Mouse (Mus musculus) ovary, postnatal 36 days (tissue): ENCODE results near the gene Trim71.

ENCODE experiments used
- DNase-seq: peaks from one replicate; pipeline ENCODE4 v3.0.0; 2022; ENCODE audit warnings: low spot score, mixed read lengths

Trim71 gene

DNA sequence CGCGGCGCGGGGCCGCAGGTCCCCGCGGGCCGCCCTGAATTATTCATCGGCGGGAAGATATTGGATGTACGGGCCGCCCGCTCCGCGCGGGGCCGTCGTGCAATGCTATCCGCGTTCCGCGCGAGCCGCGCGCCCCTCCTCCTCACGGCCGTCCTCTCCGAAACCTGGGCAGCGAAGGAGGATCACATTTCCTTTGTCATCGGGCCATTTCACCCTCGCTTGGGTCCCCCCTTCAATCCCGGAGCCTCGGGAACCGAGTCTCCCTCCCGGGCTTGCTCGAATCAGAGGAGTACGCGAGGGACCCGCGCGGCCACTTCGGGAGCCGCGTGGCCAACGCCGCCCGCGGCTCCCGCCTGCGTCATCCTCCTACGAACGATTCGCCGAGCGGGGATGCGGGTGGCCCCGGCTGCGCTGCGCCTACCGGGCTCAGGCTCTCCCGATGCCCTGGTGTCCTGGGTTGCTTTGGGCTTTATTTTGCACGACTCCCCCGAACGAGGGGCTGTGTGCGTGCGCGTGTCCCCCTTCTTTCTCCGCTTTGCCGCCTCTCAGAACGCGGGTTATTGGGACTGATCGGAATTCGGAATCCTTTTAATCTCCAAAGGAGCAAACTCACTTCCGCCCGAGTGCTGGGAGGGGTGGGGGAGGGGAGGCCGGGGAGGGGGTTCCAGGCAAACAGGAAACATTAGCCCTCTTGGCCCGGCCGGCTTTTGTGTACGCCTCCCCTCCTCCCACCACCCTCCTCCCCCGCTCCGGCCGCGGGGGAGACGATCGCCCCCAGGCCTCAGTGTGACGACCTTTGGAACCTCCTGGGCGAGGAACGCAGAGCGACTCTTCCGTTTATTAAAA, at the start of gene Trim71:
Gene Trim71, minus strand, starts transcription at position 609 of the 846 bp plus-strand sequence.
- no peak for DNase-seq

DNA sequence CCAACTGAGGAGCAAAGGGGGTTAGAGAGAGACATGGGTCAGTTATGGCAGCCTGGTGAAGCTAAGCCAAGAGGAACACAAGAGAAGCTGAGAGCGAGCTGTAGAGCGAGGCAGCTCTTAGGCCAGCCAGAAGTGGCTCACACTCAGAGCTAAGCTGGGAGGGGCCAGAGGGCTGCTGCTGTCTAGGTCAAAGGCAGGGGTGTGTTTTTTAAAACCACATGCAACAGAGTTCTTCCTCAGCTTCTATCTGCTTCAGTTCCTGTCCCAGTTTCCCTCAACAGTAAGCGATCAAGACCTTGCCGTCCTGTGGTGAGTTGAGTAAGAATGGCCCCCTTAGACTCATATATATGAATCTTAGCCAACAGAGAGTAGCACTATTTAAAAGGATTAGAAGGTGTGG, 48.9 kb upstream of the Trim71 start:
- DNase-seq = no peak

DNA sequence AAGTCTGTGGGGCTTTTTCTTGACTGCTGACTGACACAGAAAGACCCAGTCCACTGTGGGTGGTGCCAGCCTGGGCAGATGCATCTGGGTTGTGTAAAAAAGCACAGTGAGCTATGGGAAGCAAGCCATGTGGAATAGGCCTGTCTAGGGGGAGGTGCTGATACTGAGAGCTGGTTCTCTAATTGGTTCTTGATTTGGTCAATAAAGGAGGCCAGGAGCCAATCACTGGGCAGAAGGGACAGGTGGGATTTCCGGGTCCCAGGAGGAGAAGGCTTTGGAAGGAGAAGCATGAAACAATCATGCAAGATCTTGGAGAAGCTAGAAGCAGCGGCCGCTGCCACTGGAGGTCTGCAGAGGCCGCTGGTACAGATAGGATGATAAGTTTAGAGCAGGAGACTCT, 48.4 kb upstream of the Trim71 start:
- no peak for DNase-seq

DNA sequence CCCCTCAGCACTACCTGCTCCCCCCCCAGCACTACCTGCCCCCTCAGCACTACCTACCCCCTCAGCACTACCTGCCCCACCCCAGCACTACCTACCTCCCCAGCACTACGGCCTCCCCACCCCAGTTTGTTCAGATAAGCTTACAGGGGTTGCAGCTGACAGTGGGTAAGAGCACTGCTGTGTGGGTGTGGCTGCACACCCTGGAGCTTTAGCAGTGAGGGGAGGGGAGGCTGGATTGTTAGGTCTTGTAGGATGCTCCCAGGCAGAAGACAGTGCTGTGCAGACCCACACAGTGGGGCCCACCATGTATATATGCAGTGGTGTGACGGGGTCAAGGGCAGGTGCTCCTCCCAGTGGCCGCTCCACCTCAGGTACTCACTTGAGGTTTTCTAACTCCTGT, 46.1 kb upstream of the Trim71 start:
- no peak for DNase-seq

DNA sequence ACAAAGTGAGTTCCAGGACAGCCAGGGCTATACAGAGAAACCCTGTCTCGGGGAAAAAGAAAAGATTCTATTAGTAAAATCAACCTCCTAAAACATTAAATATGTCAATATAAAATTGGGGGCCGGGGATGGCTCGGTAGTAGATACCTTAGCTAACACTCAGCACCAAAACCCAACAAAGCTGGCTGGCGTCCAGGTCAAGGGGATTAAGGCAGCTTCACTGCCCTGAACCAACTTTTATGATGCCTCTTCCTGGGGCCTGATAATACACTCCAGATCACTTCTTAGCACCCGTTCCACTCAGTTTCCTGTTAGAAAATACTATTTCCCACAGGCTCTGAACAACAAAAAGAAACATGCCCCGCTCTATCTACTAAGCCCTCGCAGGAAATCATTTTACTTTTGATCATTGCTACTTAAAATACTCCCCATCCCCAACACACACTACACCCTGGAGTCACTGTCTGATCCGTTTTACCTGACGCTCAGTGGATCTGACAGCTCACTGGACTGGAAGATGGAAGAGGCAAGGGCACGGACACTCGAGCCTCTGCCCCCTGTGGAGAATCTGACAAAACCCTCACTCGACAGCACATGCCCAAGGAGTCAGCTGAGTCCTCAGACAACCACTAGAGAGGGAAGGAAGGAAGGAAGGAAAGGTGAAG, 39.8 kb upstream of the Trim71 start:
- no peak for DNase-seq

DNA sequence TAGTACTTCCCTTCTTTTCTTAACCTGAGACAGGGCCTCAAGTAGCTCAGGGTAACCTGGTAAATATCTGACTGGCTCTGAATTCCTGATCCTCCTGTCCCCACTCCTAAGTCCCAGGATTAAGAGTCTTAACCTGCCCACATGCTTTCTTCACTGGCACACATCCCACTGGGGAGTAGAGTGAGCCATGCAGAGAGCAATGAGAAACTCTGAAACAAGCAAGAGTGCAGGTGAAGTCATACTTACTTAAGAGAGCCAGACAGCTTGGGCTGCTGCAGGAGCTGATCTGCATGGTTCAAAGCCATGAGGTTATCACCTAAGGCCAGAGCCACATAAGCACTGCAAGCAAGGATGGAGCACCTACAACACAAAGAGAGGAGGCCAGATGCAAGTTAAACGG, 36.9 kb upstream of the Trim71 start:
- no peak for DNase-seq

DNA sequence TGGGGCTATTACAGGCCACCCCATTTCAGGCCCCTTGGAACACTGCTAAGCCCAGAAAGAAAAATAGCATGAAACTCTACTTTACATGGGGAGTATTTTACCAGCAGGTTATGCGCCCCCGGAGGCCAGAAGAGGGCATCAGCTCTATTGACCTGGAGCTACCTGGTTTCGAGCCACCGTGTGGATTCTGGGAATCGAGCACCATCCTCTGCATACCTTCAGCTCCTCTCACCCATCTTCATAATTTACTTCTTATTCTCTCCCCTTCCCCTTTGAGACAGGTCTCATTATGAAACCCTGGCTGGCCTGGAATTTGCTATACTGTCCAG, 20.8 kb upstream of the Trim71 start:
- DNase-seq = no peak

DNA sequence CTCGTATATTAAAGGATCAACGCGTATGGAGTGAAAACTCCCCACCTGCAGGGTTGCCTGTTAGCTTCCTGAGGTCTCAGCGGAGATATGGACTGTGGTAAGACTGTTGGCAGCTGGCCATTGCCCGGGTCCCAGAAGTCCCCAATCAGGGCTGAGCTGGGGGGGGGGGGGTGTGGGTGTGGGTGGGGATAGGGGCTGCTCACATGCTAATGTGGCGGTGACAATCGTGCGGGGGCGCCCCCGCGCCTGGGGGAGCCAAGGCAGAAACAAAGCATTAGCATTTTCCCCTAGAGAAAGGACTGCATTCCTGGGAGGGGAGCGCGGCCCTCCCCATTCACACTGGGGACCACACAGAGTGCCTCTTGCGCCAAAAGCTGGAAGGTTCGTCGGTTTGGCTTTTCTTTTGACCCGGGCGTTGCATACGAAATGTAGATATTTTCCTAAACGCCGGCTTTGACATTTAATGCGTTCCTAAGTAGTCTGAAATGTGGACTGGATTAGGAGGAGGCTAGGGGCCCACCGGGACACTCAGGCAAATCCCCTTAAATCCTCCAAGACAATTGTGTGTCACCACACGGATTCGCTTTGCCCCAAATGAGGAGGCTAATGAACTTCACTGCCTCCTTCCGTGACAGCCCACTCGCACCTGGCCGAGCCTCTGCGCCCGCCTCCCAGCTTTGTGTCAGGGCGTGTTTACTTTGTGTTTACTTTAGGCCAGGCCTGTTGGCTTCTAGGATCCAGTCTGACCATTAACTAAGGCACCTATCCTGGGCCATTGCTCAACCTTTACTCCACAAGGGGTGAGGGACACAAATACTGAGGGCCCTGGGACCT, 20.2 kb upstream of the Trim71 start:
- no peak for DNase-seq

DNA sequence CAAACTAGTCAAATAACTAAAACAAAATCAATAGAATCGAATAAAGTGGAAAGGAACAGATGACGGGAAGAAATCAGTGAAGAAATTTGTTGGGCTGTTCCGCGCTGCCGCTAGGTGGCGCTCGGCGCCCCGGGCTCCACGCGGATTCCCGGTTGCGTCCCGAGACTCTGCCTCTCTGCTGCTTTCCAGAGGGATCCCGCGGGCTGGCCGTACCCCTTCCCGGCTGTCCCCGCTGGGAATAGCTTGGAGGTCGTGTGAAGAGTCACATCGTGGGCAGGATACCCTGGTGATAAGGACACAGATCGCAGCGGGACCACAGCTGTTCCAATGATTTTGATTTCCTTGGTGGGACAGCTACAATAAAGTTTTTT, 19.6 kb upstream of the Trim71 start:
- DNase-seq = peak; percentile 76

DNA sequence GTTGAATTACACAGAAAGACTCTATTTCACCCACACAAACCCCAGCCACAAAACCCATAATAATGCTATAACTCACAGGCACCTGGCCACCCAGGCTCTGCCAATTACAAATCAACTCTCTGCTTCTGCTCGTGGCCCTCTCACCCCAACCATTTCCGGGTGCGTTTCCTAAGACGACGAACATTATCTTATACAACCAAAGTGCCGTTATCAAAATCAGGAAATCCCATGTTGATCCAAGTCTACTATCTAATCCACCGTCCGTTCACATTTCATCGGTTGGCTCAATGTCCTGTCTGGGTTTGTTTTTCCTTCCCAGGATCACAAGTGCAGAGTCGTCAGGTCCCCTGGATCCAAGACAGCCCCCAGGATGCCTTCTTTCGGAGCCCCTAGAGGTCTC, 14.5 kb upstream of the Trim71 start:
- no peak for DNase-seq

DNA sequence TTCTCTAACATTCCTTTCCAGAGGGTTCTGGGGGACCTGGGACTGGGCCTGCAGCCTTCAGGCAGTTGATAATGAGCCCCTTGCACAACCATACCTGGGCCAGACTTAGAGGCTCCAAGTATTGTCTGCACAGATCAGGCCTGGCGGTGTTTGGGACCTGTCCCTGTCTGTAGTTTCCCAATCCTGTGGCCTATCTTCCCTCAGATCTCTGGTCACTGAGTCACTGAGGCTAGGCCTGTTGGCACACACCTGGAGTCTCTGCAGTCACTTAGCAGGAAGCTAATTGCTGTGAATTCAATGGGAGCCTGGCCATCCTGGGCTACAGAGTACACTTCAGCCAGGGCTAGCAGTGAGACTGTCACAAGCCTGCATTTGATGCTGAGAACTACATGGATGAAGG, 11.8 kb upstream of the Trim71 start:
- no peak for DNase-seq

DNA sequence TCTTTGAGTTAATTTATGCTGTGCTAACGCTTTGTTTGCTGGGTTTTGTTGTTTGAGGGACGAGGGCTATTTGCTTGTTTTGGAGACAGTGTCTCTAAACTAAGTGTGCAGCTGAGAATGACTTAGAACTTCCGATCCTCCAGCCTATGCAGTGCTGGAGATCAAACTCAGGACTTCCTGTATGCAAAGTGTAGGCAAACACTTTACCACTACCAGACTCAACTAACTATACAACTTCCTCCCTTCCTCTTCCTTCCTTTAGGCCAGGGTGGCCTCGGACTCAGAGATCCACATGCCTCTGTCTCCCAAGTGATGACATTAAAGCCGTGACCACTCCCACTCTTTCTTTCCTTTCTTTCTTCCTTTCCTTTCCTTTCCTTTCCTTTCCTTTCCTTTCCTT, 9.4 kb upstream of the Trim71 start:
- DNase-seq = no peak

DNA sequence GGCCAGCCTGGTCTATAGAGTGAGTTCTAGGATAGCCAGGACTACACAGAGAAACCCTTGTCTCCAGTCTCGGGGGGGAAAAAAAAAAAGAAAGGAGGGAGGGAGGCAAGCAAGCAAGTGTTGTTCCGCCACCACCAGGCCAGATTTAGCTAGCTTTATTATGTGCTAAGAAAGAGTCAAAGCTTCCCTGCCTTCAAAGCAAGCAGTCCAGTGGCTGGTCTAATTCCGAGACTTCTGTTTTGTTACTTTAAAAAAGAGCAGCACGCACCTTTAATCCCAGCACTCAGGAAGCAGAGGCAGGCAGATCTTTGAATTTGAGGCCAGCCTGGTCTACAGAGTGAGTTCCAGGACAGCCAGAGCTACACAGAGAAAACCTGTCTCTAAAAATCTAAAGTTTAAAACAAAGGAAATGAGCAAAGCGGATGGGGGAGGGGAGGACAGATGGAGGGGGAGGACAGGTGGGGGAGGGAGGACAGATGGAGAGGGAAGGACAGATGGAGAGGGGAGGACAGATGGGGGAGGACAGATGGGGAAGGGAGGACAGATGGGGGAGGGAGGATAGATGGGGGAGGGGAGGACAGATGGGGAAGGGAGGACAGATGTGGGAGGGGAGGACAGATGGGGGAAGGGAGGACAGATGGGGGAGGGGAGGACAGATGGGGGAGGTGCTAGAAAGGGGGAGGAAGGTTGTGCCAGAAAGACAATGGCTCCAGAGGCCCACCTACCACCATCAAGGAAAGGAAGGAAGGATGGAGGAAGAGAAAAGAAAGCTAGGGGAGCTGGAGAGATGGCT, 4.7 kb upstream of the Trim71 start:
- no peak for DNase-seq

DNA sequence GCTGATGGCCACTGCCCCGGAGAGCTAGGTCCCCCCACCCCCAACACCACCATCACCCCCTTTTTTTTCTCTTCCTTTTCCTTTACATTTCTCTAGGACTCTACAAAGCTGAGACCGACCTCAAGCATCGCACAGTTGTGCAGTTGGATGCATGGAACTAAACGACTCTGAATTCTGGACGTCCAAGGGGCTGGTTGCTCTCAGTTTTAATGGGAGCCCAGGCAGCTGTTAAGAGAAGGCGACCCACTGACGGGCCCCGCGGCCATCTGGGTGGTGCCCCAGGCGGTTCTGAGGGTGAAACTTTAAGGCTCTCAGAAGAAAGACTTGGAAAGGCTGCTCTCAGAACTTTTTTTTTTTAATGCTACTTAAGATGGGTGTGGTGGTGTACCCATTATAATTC, 498 bp upstream of the Trim71 start:
- DNase-seq = no peak

DNA sequence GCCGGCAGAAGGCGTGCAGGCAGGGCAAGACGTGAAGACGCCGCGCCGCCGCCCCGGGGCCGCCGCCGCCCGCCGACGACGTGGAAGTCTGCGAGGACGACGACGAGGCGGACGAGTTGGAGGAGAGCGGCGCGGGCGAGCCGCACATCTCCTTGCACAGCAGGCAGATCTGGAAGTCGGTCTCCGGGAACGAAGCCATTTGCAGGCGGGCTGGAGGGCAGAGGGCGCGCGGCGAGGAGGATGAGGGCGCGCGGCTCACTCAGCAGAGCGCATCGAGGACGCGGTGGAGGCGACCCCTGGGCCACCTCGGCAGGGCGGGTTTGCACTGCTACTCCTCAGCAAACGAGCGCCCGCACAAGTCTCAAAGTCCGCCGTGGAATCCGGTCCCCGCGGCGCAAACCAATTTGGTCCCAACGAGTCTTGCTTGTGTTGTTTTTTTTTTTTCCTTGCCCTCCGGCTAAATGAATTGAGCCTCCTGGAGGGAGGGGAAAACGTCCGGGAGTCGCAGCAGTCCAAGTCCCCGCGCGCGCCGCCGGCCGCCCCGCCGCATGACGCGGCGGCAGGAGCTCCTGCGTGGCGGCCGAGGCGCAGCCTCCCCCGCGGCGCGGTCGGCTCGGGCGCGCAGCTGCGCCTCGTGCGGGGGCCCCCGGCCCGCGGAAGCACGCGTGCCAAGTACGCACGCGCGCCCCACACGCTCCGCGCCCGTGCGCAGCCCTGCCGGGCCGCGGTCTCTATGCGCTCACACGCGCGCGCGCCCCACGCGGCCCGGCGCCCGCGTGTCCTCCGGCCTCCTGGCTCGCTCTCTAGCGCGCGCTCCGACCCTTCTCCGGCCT, 1.0 kb downstream of the Trim71 start:
- DNase-seq = no peak

DNA sequence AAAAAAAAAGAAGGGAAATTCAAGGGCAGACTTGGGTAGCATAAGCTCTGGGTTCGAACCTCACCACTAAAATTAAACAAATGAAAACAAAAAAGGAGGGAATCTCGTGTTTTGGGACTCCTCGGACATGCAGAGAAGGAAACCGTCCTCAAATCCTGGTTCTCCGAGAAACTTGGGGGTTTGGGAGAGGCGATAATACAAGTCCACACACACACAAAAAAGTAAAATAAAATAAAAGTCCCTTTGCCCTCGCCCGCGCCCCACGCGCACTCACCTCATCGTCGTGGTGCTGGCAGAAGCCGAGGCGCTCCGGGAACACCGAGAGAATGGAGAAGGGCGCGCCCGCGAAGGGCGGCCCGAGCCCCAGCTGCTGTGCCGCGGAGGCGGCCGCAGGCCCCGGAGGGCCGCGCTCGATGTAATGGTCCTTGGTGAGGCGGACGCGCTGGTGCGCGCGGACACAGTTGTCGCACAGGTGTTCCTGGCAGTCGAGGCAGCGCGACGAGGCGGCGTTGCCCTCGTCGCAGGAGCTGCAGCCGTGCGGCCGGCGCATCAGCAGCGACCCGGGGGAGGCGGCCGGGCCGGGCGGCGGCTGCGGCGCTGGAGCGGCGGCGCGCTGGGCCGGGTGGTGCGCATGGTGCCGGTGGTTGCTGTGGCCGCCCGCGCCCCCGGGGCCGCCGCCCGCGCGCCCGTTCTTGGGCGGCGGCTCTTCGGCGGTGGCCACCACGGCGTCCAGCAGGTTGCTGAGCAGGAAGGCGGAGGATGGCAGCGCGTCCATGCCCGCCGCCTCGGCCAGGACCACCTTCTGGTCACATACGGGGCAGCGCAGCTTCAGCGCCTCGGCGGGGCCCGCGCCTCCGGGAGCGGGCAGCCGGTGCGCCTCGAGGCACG, 1.9 kb downstream of the Trim71 start:
- DNase-seq = no peak

DNA sequence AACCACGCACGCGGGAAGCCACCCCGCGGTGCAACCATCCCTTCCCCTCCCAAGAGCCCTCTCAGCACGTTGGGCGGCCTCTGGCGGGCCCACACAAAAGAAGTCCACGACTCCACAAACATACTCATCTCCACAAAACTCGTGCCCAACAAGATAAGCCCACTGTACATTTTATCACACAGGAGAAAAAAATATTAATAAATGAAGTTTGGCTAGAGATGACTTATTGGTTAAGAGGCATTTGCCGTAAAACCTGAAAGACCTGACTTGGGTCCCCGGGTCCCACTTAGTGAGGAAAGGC, 2.5 kb downstream of the Trim71 start:
- DNase-seq = no peak

DNA sequence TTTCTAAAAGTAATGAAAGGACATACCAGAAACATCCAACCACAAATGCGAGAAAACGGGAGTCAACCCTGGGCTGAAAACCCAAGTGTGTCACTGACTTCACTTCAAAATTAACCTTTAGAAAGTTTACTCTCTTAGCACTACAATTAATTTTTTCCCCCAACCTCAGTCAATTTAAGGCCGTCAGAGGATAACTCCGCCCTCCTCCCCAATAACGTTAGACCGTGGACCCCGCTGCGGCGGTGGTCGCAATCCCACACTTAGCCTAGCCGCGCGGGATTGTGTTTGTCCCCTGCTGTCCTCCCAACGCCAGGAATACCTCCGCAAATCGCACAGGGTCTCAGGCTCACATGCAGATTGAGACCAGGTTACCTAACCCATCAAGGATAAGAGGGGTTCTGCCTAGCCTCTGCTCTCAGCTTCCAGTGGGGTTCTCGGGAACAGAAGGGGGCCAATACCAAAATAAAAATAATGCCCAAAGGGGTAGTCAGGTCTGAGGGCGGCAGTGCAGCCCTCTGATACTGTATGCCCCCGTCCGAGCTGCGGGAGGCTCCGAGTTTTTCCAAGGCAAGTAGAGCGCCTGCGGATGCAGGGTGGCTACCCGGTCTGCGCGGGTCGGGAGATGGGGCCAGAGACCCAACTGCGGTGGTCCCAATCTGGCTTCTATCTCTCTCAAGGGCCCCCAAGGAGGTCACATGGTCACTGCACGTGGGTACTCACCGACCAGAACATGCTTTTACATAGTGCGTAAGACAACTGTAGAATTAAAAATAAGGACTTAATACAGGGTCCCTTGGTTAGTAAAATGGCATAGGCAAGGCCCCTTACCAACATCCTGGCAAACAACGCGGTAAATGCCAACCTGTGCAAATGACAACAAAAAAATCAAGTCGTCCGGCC, 3.1 kb downstream of the Trim71 start:
- DNase-seq = no peak

DNA sequence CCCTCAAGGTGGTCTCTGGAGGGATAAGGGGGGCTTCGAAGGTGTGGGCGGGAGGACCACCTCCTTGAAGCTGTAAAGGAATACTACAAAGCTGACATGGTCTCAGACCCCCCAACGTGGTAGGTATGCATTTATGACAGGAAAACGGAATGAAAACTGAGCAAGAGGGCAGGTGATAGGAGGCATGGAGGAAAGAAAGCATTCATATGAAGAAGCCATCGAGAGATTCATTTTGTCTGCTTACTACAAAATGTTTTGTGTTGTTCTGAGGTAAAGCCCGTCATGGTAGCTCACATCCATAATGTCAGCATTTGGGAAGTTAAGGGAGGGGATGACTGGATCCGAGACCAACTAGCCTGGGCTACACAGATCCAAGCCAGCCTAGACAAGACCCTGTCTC, 4.0 kb downstream of the Trim71 start:
- no peak for DNase-seq
